Mouse (Mus musculus): ENCODE results near the gene Nr2f6.

DNA sequence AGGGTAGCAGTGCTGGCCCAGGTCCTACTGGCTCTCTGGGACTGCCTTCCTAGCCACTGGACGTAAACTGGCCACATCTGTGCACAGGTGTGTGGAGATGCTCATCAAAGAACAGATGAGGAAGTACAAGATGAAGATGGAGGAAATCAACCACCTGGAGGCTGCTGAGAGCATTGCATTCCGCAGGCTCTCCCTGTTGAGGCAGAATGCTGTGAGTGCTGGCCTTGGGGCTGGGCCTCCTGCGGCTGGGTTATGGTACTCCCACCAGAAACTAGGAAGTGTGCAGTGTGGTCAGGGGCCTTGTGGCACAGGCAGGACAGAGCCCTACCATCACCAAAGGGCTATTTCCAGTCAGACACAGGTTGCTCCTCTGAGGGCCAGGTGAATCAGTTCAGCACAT, 23.7 kb downstream of the Nr2f6 start:
- no peak for TF ChIP-seq POLR2A (IDR thresholded peaks at IDR 0.05; ENCODE audit: borderline replicate concordance, extremely low read depth, low read depth, low read length)
- TF ChIP-seq CTCF (IDR thresholded peaks at IDR 0.05; ENCODE audit: insufficient read depth, low read length), result no peak
